Mouse (Mus musculus): Measurements from ENCODE around the gene 4930404N11Rik. TPM values are rescaled to one million over a fixed set of nuclear protein-coding genes. Genes with fewer than 3 reads are reported as not detected.

Gene 4930404N11Rik
- total RNA-seq, 2 experiments from 2014 or later, result 1.00 to 1.3 TPM

DNA sequence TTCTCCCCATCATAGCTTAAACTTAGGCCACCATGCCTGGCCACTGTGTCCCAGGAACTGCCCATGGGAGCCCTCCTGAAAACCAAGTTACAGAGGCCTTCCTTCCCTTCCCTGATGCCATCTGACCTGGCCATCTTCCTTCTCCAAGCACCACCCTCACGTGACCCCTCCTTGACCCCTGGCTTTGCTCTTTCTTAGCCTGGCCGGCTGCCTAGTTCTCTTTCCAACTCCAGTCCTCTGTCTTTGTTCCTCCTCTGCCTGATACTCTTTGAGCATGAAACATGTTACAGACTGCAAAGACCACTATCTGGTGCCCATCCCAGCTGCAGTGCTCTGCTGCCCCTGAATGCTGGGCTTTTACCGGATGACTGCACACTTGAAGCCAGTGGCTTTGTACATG lies 23.8 kb upstream of the 4930404N11Rik start:
- intact Hi-C loops (cut with DNase I), result loop anchor here (1.0 kb wide), 1 partner anchor 61 kb away; no protein-coding TSS in a partner anchor
- TF ChIP-seq CTCF (IDR thresholded peaks at IDR 0.05), result no peak
- H3K27ac ChIP-seq, result no peak overlapping the region
- no peak overlapping the region for H3K4me3 ChIP-seq
- DNase-seq (ENCODE audit: extremely low spot score in 1 of 2, low spot score in 2 of 2), result no peak

DNA sequence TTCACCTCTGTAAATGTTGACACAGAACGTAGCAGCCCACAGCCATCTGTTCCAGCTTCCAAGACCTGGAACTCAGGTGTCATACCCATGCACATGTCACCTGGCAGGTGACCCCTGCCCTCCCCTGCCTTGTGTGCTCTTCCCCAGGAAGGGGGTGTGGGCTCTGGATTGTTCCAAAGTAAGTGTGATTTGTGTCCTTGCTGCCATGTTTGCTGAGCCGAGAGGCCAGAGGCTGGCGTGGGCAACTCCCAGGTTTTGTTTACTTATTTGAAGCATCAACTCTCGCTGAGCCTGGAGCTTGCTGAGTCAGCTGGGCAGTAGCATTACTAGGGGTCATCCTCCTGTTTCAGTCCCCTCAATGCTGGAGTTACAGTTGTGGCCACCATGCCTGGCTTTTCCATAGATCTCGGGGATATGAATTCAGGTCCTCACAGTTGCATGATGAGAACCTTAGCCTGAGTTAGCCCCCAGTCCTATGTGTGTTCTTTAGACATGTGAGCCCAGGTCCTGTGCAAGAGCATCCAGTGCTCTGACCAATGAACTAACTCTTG lies 23.0 kb upstream of the 4930404N11Rik start, which contains the start of gene Gm48552:
Gm48552 (plus strand) TSS at position 501 of the 551 bp plus-strand sequence.
- intact Hi-C loops (cut with DNase I), result loop anchor here (1.0 kb wide), 1 partner anchor 62 kb away; no protein-coding TSS in a partner anchor
- H3K27ac ChIP-seq, result no peak within 1 kb of the TSS
- no peak for TF ChIP-seq CTCF (IDR thresholded peaks at IDR 0.05)
- no peak for DNase-seq (ENCODE audit: extremely low spot score in 1 of 2, low spot score in 2 of 2)
- no peak within 1 kb of the TSS for H3K4me3 ChIP-seq

DNA sequence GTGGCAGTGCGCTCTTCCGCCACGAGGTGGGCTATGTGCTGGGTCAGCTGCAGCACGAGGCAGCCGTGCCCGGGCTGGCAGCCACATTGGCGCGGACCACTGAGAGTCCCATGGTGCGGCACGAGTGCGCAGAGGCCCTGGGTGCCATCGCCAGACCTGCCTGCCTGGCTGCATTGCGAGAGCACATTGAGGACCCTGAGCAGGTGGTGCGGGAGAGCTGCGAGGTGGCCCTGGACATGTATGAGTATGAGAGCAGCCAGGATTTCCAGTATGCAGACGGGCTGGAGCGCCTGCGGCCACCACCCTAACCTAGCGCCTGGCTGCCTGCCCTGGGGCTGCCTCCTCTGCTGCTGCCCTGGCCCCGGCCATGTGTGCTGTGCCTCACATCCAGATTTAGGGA lies 22.1 kb upstream of the 4930404N11Rik start:
- DNase-seq (ENCODE audit: extremely low spot score in 1 of 2, low spot score in 2 of 2), result no peak
- Histone ChIP-seq H3K4me3 (no peak overlapping the region), H3K27ac (no peak overlapping the region)
- TF ChIP-seq CTCF (IDR thresholded peaks at IDR 0.05), result no peak
- intact Hi-C loops (cut with DNase I), result no loop called here

DNA sequence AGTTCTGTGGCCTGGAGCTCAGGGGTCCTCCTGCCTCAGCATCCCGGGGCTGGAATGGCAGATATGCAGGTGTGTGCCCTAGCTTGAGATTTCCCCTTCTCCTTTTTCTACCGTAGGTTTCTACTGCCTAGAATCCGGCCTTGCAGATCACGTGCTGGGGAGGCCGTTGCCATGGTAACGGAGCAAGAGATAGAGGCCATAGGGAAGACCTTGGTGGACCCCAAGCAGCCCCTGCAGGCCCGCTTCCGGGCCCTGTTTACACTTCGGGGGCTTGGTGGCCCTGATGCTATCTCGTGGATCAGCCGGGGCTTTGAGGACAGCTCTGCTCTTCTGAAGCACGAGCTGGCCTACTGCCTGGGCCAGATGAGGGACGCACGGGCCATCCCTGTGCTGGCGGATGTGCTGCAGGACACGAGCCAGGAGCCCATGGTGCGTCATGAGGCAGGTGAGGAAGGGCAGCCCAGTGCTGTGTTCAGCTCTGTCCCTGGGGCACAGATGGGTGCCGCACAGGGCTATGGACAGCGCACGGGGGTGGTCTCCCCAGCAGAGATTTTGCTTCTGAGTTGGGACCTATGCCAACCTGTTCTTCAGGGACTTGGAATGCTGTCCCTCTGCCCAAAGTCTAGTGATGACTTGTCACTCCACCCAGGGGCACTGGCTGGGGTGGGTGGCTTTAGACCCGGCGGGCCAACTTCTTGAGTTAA lies 20.1 kb upstream of the 4930404N11Rik start:
- no peak overlapping the region for H3K27ac ChIP-seq
- no peak for TF ChIP-seq CTCF (IDR thresholded peaks at IDR 0.05)
- peak overlapping the region; percentile 86 for H3K4me3 ChIP-seq
- intact Hi-C loops (cut with DNase I), result no loop called here
- no peak for DNase-seq (ENCODE audit: extremely low spot score in 1 of 2, low spot score in 2 of 2)

DNA sequence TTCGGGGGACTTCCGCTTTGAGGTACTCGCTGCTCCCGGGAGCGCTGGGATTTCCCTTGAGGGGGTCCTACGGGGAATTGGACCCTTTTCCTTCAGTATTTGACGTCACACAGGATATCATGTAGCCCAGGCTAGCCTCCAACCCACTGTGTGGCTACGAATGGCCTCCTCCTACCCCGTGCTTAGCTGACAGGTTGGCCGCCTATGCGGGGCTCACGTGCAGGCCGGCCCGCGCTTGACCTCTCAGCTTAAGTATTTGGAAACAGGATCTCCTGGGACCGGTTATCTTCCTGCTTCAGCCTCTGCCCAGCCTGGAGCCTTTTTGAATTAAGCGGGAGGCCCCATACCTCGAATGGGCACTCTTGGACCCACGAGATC lies 19.0 kb upstream of the 4930404N11Rik start:
- no peak for TF ChIP-seq CTCF (IDR thresholded peaks at IDR 0.05)

DNA sequence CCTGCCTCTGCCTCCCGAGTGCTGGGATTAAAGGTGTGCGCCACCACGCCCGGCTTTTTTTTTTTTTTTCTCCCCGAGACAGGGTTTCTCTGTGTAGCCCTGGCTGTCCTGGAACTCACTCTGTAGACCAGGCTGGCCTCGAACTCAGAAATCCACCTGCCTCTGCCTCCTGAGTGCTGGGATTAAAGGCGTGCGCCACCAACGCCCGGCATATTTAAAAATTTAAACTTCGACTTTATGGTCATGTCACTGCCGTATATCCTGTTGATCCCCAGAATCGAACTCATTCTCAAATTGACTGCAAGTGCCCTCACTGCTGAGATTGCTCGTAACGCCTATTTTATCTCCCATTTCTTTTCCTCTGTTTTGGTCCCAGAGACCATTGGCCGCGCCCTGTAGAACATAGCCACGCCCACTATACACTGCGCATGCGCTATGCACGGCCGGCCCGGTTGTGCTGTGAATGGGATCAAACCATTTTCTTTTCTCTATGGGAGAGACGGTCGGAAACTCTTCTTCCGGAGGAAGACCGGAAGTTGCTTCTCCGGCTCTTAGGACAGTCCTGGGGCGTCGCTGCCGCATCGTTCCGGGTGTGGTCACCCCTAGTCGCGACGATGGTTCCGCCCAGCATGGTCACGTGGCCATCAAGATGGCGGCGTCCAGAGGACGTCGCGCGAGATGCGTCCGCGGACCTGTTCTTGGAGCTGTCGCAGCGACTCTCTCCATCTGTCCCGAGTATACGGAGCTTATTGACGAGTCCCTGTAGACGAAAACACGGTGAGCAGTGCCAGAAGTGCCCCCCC lies 18.4 kb upstream of the 4930404N11Rik start, which contains the start of the genes Dohh and Gm48551:
Dohh (plus strand) TSS at position 627 of the 803 bp plus-strand sequence.
Gm48551 (plus strand) TSS at position 665 of the 803 bp plus-strand sequence.
- DNase-seq (ENCODE audit: extremely low spot score in 1 of 2, low spot score in 2 of 2), result peak; percentile 97 to 98
- intact Hi-C loops (cut with DNase I), result no loop called here
- no peak for TF ChIP-seq CTCF (IDR thresholded peaks at IDR 0.05)
- peak within 1 kb of the TSS; percentile 86 for H3K4me3 ChIP-seq
- H3K27ac ChIP-seq, result peak within 1 kb of the TSS; percentile 81

More for the DNA sequence above, 19.0 kb upstream of the 4930404N11Rik start:
- DNase-seq (ENCODE audit: extremely low spot score in 1 of 2, low spot score in 2 of 2), result no peak
- intact Hi-C loops (cut with DNase I), result no loop called here
- Histone ChIP-seq H3K4me3 (peak overlapping the region; percentile 86), H3K27ac (peak overlapping the region; percentile 81)

DNA sequence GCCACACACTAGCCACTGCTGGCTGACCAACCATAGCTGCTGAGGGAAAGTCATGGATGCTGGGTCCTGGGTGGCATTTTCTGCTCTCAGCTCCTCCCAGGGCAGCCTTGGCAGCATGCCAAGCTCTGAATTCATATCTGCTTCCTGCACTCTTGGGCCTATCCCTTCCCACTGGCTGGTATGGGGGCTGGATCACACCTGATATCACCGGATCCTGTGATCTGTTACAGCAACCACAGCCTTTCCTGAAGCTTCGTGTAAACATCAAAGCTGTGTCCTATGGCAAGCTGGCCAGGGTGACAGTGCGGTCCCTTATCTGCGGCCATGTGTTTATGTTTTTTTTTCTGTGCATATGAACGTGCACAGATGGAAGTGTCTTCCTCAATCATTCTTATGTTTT lies 16.4 kb upstream of the 4930404N11Rik start:
- Histone ChIP-seq H3K4me3 (no peak overlapping the region), H3K27ac (no peak overlapping the region)
- no peak for TF ChIP-seq CTCF (IDR thresholded peaks at IDR 0.05)
- DNase-seq (ENCODE audit: extremely low spot score in 1 of 2, low spot score in 2 of 2), result no peak
- intact Hi-C loops (cut with DNase I), result no loop called here

DNA sequence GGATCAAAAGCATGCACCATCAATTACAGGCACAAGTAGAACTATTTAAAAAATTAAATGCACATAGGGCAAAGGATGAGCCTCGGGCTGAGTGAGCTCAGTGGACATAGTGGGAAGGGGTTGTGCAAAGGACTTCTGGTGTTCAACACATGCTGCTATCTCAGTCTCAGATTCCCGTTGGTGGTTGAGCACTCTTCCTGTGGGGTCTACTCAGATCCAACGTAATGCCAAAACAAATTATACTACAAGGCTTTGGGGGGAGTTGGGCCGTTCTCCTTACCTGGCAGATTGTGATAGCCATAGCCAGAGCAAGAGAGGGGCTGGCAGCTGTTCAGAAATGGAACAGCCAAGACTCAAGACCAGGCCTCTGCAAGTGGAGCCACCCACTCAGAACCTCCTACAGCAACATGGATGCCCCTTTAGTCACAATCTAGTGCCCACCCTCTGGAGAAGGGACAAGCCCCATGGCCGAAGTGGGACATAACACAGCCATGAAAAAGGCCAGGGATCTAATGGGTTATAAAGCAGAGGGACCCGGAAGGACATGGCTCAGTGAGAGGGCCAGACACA lies 14.3 kb upstream of the 4930404N11Rik start:
- TF ChIP-seq CTCF (IDR thresholded peaks at IDR 0.05), result no peak
- intact Hi-C loops (cut with DNase I), result no loop called here

DNA sequence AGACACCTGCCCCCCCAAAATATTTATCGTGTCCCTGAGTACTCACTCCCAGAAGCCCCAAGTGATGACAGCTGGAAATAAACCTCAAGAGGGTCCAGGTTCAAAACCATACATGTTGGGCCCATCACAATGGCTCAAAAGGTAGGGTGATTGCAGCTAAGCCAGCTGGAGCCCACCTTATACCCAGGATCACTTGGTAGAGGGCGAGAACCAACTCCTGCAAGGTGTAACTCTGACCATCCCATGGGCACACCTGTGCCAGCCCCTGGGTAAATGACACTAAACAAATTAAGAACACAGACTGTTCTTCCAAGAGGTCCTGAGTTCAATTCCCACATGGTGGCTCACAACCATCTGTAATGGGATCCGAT lies 13.6 kb upstream of the 4930404N11Rik start:
- H3K27ac ChIP-seq, result no peak overlapping the region
- no peak for DNase-seq (ENCODE audit: extremely low spot score in 1 of 2, low spot score in 2 of 2)
- peak overlapping the region; percentile 50 for H3K4me3 ChIP-seq
- no peak for TF ChIP-seq CTCF (IDR thresholded peaks at IDR 0.05)
- intact Hi-C loops (cut with DNase I), result no loop called here

More for the DNA sequence above, 14.3 kb upstream of the 4930404N11Rik start:
- DNase-seq (ENCODE audit: extremely low spot score in 1 of 2, low spot score in 2 of 2), result no peak
- Histone ChIP-seq H3K27ac (no peak overlapping the region), H3K4me3 (no peak overlapping the region)

DNA sequence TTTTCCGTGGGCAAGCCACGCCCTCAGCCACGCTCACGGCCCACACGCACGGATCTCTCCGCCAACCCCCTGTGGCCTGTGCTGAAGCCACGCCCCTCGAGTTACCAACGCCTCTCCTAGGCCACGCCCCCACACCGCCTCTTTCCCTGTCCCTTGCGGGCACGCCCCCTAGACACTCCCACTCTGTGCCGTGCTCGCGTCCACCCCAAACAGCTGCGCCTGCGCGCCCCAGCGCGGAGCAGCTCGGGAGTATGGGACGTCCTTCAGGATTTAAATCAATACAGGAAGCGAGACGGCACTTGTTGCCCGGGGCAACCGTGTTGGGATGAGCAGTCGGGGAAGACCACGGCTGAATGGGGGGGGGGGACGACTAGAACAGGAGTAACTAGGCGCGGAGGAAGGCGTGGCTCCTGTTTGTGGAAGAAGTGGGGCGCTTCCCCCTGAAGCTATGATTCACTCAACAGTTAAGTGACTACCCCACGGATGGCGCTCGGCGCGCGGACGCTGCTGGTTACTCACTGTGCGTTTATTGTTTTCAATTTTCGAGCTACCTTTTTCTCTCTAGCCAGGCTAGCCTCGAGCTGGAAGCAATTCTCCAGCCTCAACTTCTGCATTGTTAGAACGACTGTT lies 13.1 kb upstream of the 4930404N11Rik start:
- no peak overlapping the region for H3K27ac ChIP-seq
- intact Hi-C loops (cut with DNase I), result no loop called here

More for the DNA sequence above, 13.1 kb upstream of the 4930404N11Rik start:
- no peak for TF ChIP-seq CTCF (IDR thresholded peaks at IDR 0.05)
- peak; percentile 100 for DNase-seq (ENCODE audit: extremely low spot score in 1 of 2, low spot score in 2 of 2)
- H3K4me3 ChIP-seq, result peak overlapping the region; percentile 98
